Mouse (Mus musculus): Measurements from ENCODE around the gene Rps6ka3. TPM values are rescaled to one million over a fixed set of nuclear protein-coding genes. Genes with fewer than 3 reads are reported as not detected.

The Rps6ka3 gene
- polyA plus RNA-seq, 1 experiment from 2014 or later = 4.7 TPM

GRCm38 (mm10) chrX:159371831-159372752, 162.0 kb downstream of the Rps6ka3 start, which contains the start of gene Eif1ax:
TSS of gene Eif1ax (plus strand) at chrX:159372178.
- peak; percentile 98 for ATAC-seq (ENCODE audit: low FRiP score, low read depth)
- no peaks in the 10 kb centered on the region for H3K27me3 ChIP-seq
- peak within 1 kb of the TSS; percentile 64 for H3K9ac ChIP-seq (replicated peaks)
- H3K4me2 ChIP-seq (replicated peaks) = peak within 1 kb of the TSS; percentile 49
- no peaks in the 10 kb centered on the region for H3K9me3 ChIP-seq
- H3K27ac ChIP-seq (replicated peaks) = peak within 1 kb of the TSS; percentile 78
- H3K36me3 ChIP-seq = 0 out of 2 replicates have a peak, but pooled peaks cover 6% of the 10 kb centered on the region
- peak within 1 kb of the TSS; percentile 62 for H3K4me3 ChIP-seq
- 26% methylated on average over 48 of the region's 76 CpGs for WGBS
- no peaks in the 10 kb centered on the region; the same call in 1 of the 2 replicates for H3K4me1 ChIP-seq

GRCm38 (mm10) chrX:159372753-159373144, 162.6 kb downstream of the Rps6ka3 start:
- ATAC-seq (ENCODE audit: low FRiP score, low read depth) = no peak
- Histone ChIP-seq H3K4me3 (peak overlapping the region; percentile 62), H3K27me3 (no peaks in the 10 kb centered on the region), H3K4me1 (no peaks in the 10 kb centered on the region; the same call in 1 of the 2 replicates), H3K36me3 (0 out of 2 replicates have a peak, but pooled peaks cover 6% of the 10 kb centered on the region), H3K4me2 (replicated peaks) (peak overlapping the region; percentile 49), H3K27ac (replicated peaks) (peak overlapping the region; percentile 78; the same call in 1 of the 2 replicates), H3K9ac (replicated peaks) (peak overlapping the region; percentile 64), H3K9me3 (no peaks in the 10 kb centered on the region)
- 26% methylated on average over 9 of the region's 9 CpGs for WGBS

GRCm38 (mm10) chrX:159387105-159387504, 177.0 kb downstream of the Rps6ka3 start:
- no peak for ATAC-seq (ENCODE audit: low FRiP score, low read depth)
- H3K27me3 ChIP-seq = no peaks in the 10 kb centered on the region; the same call in 1 of the 2 replicates
- H3K9me3 ChIP-seq = no peaks in the 10 kb centered on the region
- H3K9ac ChIP-seq (replicated peaks) = no peak overlapping the region
- H3K36me3 ChIP-seq = peaks cover 13% of the 10 kb centered on the region; the same call in 1 of the 2 replicates
- H3K4me1 ChIP-seq = no peaks in the 10 kb centered on the region
- no peak overlapping the region for H3K4me2 ChIP-seq (replicated peaks)
- 81% methylated on average over 9 of the region's 9 CpGs for whole genome bisulfite sequencing
- H3K4me3 ChIP-seq = no peak overlapping the region
- no peak overlapping the region for H3K27ac ChIP-seq (replicated peaks)

GRCm38 (mm10) chrX:159388953-159389352, 178.8 kb downstream of the Rps6ka3 start:
- H3K9me3 ChIP-seq = no peaks in the 10 kb centered on the region
- no peak overlapping the region for H3K4me3 ChIP-seq
- no peak overlapping the region for H3K27ac ChIP-seq (replicated peaks)
- ATAC-seq (ENCODE audit: low FRiP score, low read depth) = no peak
- no peak overlapping the region for H3K4me2 ChIP-seq (replicated peaks)
- H3K27me3 ChIP-seq = no peaks in the 10 kb centered on the region; the same call in 1 of the 2 replicates
- H3K4me1 ChIP-seq = no peaks in the 10 kb centered on the region
- no peak overlapping the region for H3K9ac ChIP-seq (replicated peaks)
- H3K36me3 ChIP-seq = peaks cover 6% of the 10 kb centered on the region; the same call in 1 of the 2 replicates

GRCm38 (mm10) chrX:159390347-159390962, 180.3 kb downstream of the Rps6ka3 start:
- no peaks in the 10 kb centered on the region; the same call in 1 of the 2 replicates for H3K27me3 ChIP-seq
- H3K36me3 ChIP-seq = peaks cover 6% of the 10 kb centered on the region; the same call in 1 of the 2 replicates
- no peaks in the 10 kb centered on the region for H3K4me1 ChIP-seq
- no peaks in the 10 kb centered on the region for H3K9me3 ChIP-seq
- no peak overlapping the region for H3K4me3 ChIP-seq
- no peak overlapping the region for H3K4me2 ChIP-seq (replicated peaks)
- 84% methylated on average over 6 of the region's 6 CpGs for WGBS
- H3K27ac ChIP-seq (replicated peaks) = no peak overlapping the region
- H3K9ac ChIP-seq (replicated peaks) = no peak overlapping the region
- ATAC-seq (ENCODE audit: low FRiP score, low read depth) = no peak

GRCm38 (mm10) chrX:159391239-159391638, 181.1 kb downstream of the Rps6ka3 start:
- 75% methylated on average over 3 of the region's 3 CpGs for WGBS
- no peak for ATAC-seq (ENCODE audit: low FRiP score, low read depth)

GRCm38 (mm10) chrX:159409253-159409652, 199.1 kb downstream of the Rps6ka3 start:
- Histone ChIP-seq H3K9me3 (no peaks in the 10 kb centered on the region), H3K27me3 (peaks cover 2% of the 10 kb centered on the region; the same call in 1 of the 2 replicates), H3K27ac (replicated peaks) (no peak overlapping the region), H3K36me3 (no peaks in the 10 kb centered on the region), H3K4me1 (no peaks in the 10 kb centered on the region), H3K4me3 (no peak overlapping the region), H3K9ac (replicated peaks) (no peak overlapping the region), H3K4me2 (replicated peaks) (no peak overlapping the region)
- WGBS = 15% methylated on average over 4 of the region's 4 CpGs
- ATAC-seq (ENCODE audit: low FRiP score, low read depth) = no peak

More at GRCm38 (mm10) chrX:159391239-159391638, 181.1 kb downstream of the Rps6ka3 start:
- H3K9me3 ChIP-seq = no peaks in the 10 kb centered on the region
- no peaks in the 10 kb centered on the region for H3K36me3 ChIP-seq
- no peak overlapping the region for H3K9ac ChIP-seq (replicated peaks)
- H3K27ac ChIP-seq (replicated peaks) = no peak overlapping the region
- H3K4me1 ChIP-seq = no peaks in the 10 kb centered on the region
- no peaks in the 10 kb centered on the region; the same call in 1 of the 2 replicates for H3K27me3 ChIP-seq
- no peak overlapping the region for H3K4me2 ChIP-seq (replicated peaks)
- no peak overlapping the region for H3K4me3 ChIP-seq

GRCm38 (mm10) chrX:159414130-159414828, 204.2 kb downstream of the Rps6ka3 start, which contains the start of gene Map7d2:
TSS of gene Map7d2 (plus strand) at chrX:159414572.
- Histone ChIP-seq H3K27me3 (peaks cover 13% of the 10 kb centered on the region), H3K9me3 (no peaks in the 10 kb centered on the region), H3K9ac (replicated peaks) (peak within 1 kb of the TSS; percentile 46), H3K4me2 (replicated peaks) (peak within 1 kb of the TSS; percentile 71), H3K4me1 (no peaks in the 10 kb centered on the region), H3K27ac (replicated peaks) (peak within 1 kb of the TSS; percentile 49; the same call in 1 of the 2 replicates), H3K36me3 (no peaks in the 10 kb centered on the region), H3K4me3 (peak within 1 kb of the TSS; percentile 65)
- peak; percentile 91 for ATAC-seq (ENCODE audit: low FRiP score, low read depth)
- 37% methylated on average over 58 of the region's 83 CpGs for WGBS

- peak overlapping the region; percentile 71 for H3K4me2 ChIP-seq (replicated peaks)
- WGBS = 22% methylated on average over 60 of the region's 65 CpGs
- peak overlapping the region; percentile 46 for H3K9ac ChIP-seq (replicated peaks)
- H3K27ac ChIP-seq (replicated peaks) = peak overlapping the region; percentile 49; the same call in 1 of the 2 replicates
- peak overlapping the region; percentile 65 for H3K4me3 ChIP-seq
- peak; percentile 75 for ATAC-seq (ENCODE audit: low FRiP score, low read depth)
- peaks cover 13% of the 10 kb centered on the region for H3K27me3 ChIP-seq
- H3K36me3 ChIP-seq = no peaks in the 10 kb centered on the region
- H3K9me3 ChIP-seq = no peaks in the 10 kb centered on the region
- H3K4me1 ChIP-seq = no peaks in the 10 kb centered on the region
Measured at GRCm38 (mm10) chrX:159414829-159415673, 204.9 kb downstream of the Rps6ka3 start.
